Mouse (Mus musculus) thymus, adult 2 months (tissue): ENCODE results near the gene Mfsd6l.

Experiments
- CTCF ChIP-seq: fragments of 200-500 bp; IDR thresholded peaks from 2 replicates; pipeline ENCODE4 v1.5.1; 2012; ENCODE audit warnings: mild to moderate bottlenecking, control low read depth, low read length, moderate library complexity, borderline replicate concordance; ENCODE audit not compliant: control insufficient read depth, poor library complexity, insufficient read depth; ENCODE audit errors: extremely low read depth
- POLR2A ChIP-seq: fragments of 200-500 bp; IDR thresholded peaks from 2 replicates; pipeline ENCODE4 v1.6.1; 2012; ENCODE audit warnings: mild to moderate bottlenecking, low read length, control low read depth, moderate library complexity; ENCODE audit not compliant: control insufficient read depth, poor library complexity, insufficient read depth; ENCODE audit errors: extremely low read depth

DNA sequence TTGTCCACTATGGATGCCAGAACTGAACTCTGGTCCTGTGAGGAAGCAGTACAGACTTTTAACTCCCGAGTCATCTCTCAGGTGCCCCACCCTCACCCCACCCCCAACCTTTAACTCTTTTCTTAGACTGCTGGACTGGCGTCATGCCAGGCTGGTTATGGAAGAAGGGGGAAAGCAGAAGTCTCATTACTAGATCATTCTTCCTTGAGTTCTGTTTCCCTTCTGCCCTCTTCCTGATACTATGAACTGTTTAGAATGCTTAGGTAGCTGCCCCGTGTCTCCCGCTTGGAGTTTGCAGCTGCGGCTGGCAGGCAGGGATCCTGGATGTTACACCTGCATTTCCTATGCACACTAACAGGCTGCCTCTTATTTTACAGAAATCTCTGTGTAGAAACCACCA is 36.2 kb upstream of the Mfsd6l start:
- TF ChIP-seq CTCF: no peak
- no peak for TF ChIP-seq POLR2A
